Mouse (Mus musculus) limb, embryonic 11.5 days (tissue): Measurements from ENCODE around the gene Grin2b. TPM values are rescaled to one million over a fixed set of nuclear protein-coding genes. Genes with fewer than 3 reads are reported as not detected.

Source experiments
- ATAC-seq: fragments of 200-750 bp; cut with Nextera tagmentation; 2 replicates; pipeline ENCODE4 v1.8.0; 2017; ENCODE audit warnings: low read depth; ENCODE audit not compliant: insufficient number of reproducible peaks, low FRiP score, low TSS enrichment
- DNase-seq: peaks from one replicate; pipeline ENCODE4 v3.0.0-alpha.2; 2015; ENCODE audit warnings: low spot score
- H3K27ac ChIP-seq: fragments of 300-500 bp; sonication (generic); replicated peaks from 2 replicates; pipeline ENCODE4 v1.5.1; 2014; ENCODE audit warnings: low read depth, mild to moderate bottlenecking, low read length
- H3K27me3 ChIP-seq: fragments of 300-500 bp; sonication (generic); 2 replicates; pipeline ENCODE4 v1.6.1; 2014; ENCODE audit warnings: mild to moderate bottlenecking, low read length, mixed read lengths; ENCODE audit not compliant: control insufficient read depth, insufficient read depth
- H3K36me3 ChIP-seq: fragments of 300-500 bp; sonication (generic); 2 replicates; pipeline ENCODE4 v1.6.1; 2014; ENCODE audit warnings: mild to moderate bottlenecking, low read length, moderate library complexity, mixed read lengths; ENCODE audit not compliant: control insufficient read depth, insufficient read depth
- H3K4me1 ChIP-seq: fragments of 300-500 bp; sonication (generic); 2 replicates; pipeline ENCODE4 v1.6.1; 2014; ENCODE audit warnings: low read length, mixed read lengths; ENCODE audit not compliant: control insufficient read depth, insufficient read depth
- H3K4me2 ChIP-seq: fragments of 300-500 bp; sonication (generic); 2 replicates; pipeline ENCODE4 v1.6.1; 2014; ENCODE audit warnings: low read depth, mild to moderate bottlenecking, moderate library complexity; ENCODE audit not compliant: severe bottlenecking
- H3K4me3 ChIP-seq: fragments of 300-500 bp; sonication (generic); 2 replicates; pipeline ENCODE4 v1.5.1; 2014; ENCODE audit warnings: low read depth, low read length
- H3K9ac ChIP-seq: fragments of 300-500 bp; sonication (generic); 2 replicates; pipeline ENCODE4 v1.6.1; 2014; ENCODE audit warnings: mild to moderate bottlenecking, low read length
- H3K9me3 ChIP-seq: fragments of 300-500 bp; sonication (generic); 2 replicates; pipeline ENCODE4 v1.6.1; 2016; ENCODE audit warnings: low read length; ENCODE audit not compliant: control insufficient read depth
- WGBS: fragments of 180-500 bp; shearing (Covaris S2); extraction: QIAGEN DNeasy Blood & Tissue Kit; methylation state at CpG from one replicate; pipeline ENCODE4 v1.1.7; 2014; 5-methylcytosine and 5-hydroxymethylcytosine counted together
- polyA plus RNA-seq: library from polyadenylated mRNA; unstranded; fragments of >200 nt; fragmentation: Nextera tagmentation; extraction: Ambion mirVana; gene quantifications from 2 replicates; pipeline ENCODE4 v1.2.1, GENCODE M21; 2014

Gene Grin2b
- polyA plus RNA-seq, 1 experiment from 2014 or later = 0.32 TPM

GRCm38 (mm10) chr6:136013556-136014380, 159.5 kb downstream of the Grin2b start:
- H3K9me3 ChIP-seq = no peaks in the 10 kb centered on the region
- H3K4me3 ChIP-seq = no peak overlapping the region
- no peaks in the 10 kb centered on the region for H3K27me3 ChIP-seq
- DNase-seq = no peak
- WGBS = 90% methylated on average over 12 of the region's 12 CpGs
- H3K4me1 ChIP-seq = no peaks in the 10 kb centered on the region
- no peaks in the 10 kb centered on the region for H3K36me3 ChIP-seq
- no peak overlapping the region for H3K27ac ChIP-seq
- H3K9ac ChIP-seq = no peak overlapping the region
- no peak for ATAC-seq
- H3K4me2 ChIP-seq = no peak overlapping the region

- WGBS = 88% methylated on average over 4 of the region's 4 CpGs
- DNase-seq (no peak), ATAC-seq (no peak)
- Histone ChIP-seq H3K27me3 (no peaks in the 10 kb centered on the region), H3K4me2 (no peak overlapping the region), H3K27ac (no peak overlapping the region), H3K9ac (no peak overlapping the region), H3K36me3 (no peaks in the 10 kb centered on the region), H3K4me1 (no peaks in the 10 kb centered on the region), H3K4me3 (no peak overlapping the region), H3K9me3 (no peaks in the 10 kb centered on the region)
Measured at GRCm38 (mm10) chr6:136011533-136011932, 161.8 kb downstream of the Grin2b start.

- no peaks in the 10 kb centered on the region for H3K4me1 ChIP-seq
- no peaks in the 10 kb centered on the region for H3K36me3 ChIP-seq
- H3K9me3 ChIP-seq = no peaks in the 10 kb centered on the region
Measured at GRCm38 (mm10) chr6:136011038-136011311, 162.3 kb downstream of the Grin2b start.

GRCm38 (mm10) chr6:136010290-136011037, 162.8 kb downstream of the Grin2b start:
- no peak overlapping the region for H3K4me2 ChIP-seq
- H3K4me3 ChIP-seq = no peak overlapping the region
- H3K9ac ChIP-seq = 0 out of 2 replicates have a peak overlapping the region, but pooled peaks have one; percentile 27
- 58% methylated on average over 7 of the region's 7 CpGs for WGBS
- H3K27me3 ChIP-seq = no peaks in the 10 kb centered on the region
- no peaks in the 10 kb centered on the region for H3K9me3 ChIP-seq
- no peaks in the 10 kb centered on the region for H3K4me1 ChIP-seq
- DNase-seq = peak; percentile 29
- no peak overlapping the region for H3K27ac ChIP-seq
- H3K36me3 ChIP-seq = no peaks in the 10 kb centered on the region
- no peak for ATAC-seq

More at GRCm38 (mm10) chr6:136011038-136011311, 162.3 kb downstream of the Grin2b start:
- no peak for ATAC-seq
- no peak for DNase-seq
- H3K4me3 ChIP-seq = no peak overlapping the region
- H3K27me3 ChIP-seq = no peaks in the 10 kb centered on the region
- H3K27ac ChIP-seq = no peak overlapping the region
- WGBS = 89% methylated on average over 4 of the region's 4 CpGs
- no peak overlapping the region for H3K9ac ChIP-seq
- no peak overlapping the region for H3K4me2 ChIP-seq

- Histone ChIP-seq H3K9ac (no peak overlapping the region), H3K4me1 (no peaks in the 10 kb centered on the region), H3K4me2 (no peak overlapping the region), H3K27ac (no peak overlapping the region), H3K36me3 (no peaks in the 10 kb centered on the region), H3K4me3 (no peak overlapping the region), H3K27me3 (no peaks in the 10 kb centered on the region), H3K9me3 (no peaks in the 10 kb centered on the region)
- no peak for ATAC-seq
- WGBS = 80% methylated on average over 6 of the region's 6 CpGs
- no peak for DNase-seq
Measured at GRCm38 (mm10) chr6:136008120-136008519, 165.2 kb downstream of the Grin2b start.

GRCm38 (mm10) chr6:135994691-135995090, 178.6 kb downstream of the Grin2b start:
- no peak for DNase-seq

GRCm38 (mm10) chr6:135993897-135994296, 179.4 kb downstream of the Grin2b start:
- no peak for DNase-seq
- no peak for ATAC-seq
- WGBS = 88% methylated on average over 3 of the region's 3 CpGs

More at GRCm38 (mm10) chr6:135994691-135995090, 178.6 kb downstream of the Grin2b start:
- no peaks in the 10 kb centered on the region for H3K4me1 ChIP-seq
- ATAC-seq = no peak
- WGBS = 85% methylated on average over 7 of the region's 7 CpGs
- no peaks in the 10 kb centered on the region for H3K9me3 ChIP-seq
- no peak overlapping the region for H3K9ac ChIP-seq
- no peak overlapping the region for H3K4me3 ChIP-seq
- H3K27ac ChIP-seq = no peak overlapping the region
- H3K27me3 ChIP-seq = no peaks in the 10 kb centered on the region
- no peaks in the 10 kb centered on the region for H3K36me3 ChIP-seq
- H3K4me2 ChIP-seq = no peak overlapping the region

GRCm38 (mm10) chr6:135993378-135993777, 179.9 kb downstream of the Grin2b start:
- 92% methylated on average over 11 of the region's 11 CpGs for WGBS
- no peak overlapping the region for H3K4me3 ChIP-seq
- ATAC-seq = no peak

More at GRCm38 (mm10) chr6:135993897-135994296, 179.4 kb downstream of the Grin2b start:
- Histone ChIP-seq H3K36me3 (no peaks in the 10 kb centered on the region), H3K9me3 (no peaks in the 10 kb centered on the region), H3K4me2 (no peak overlapping the region), H3K9ac (no peak overlapping the region), H3K27ac (no peak overlapping the region), H3K4me3 (no peak overlapping the region), H3K4me1 (no peaks in the 10 kb centered on the region), H3K27me3 (no peaks in the 10 kb centered on the region)

More at GRCm38 (mm10) chr6:135993378-135993777, 179.9 kb downstream of the Grin2b start:
- Histone ChIP-seq H3K36me3 (no peaks in the 10 kb centered on the region), H3K27me3 (no peaks in the 10 kb centered on the region), H3K9ac (no peak overlapping the region), H3K9me3 (no peaks in the 10 kb centered on the region), H3K4me2 (no peak overlapping the region), H3K4me1 (no peaks in the 10 kb centered on the region), H3K27ac (no peak overlapping the region)
- DNase-seq = no peak
